Mouse (Mus musculus): ENCODE measurements at regions not wholly inside any gene's neighbourhood (a gene's known extent, or its start where the extent isn't known, plus 50 kb on each side); places are given as distances from the start of the nearest gene placed in this dataset.

DNA sequence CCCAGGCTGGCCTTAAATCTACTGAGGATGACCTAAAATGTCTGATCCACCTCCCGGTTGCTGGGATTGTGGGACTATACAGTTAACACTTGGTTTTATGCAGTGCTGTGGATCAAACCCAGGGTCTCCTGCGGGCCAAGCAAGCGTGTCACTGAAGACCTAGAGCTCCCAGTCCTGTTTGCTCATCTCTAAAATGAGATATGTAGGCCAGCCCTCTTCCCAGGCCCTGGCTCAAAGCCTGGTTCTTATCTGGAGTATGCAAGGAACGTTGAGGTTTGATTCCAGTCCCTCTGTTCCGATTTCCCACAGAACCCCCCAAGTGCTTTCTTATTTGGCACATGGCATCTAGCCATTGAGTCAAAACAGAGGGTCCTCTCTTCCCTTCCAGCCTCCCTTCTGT lies 115.5 kb upstream of the Parp11 start:
- TF ChIP-seq CTCF (IDR thresholded peaks at IDR 0.05; ENCODE audit: borderline replicate concordance, insufficient read depth, low read depth, low read length): no peak
- no peak for TF ChIP-seq POLR2A (IDR thresholded peaks at IDR 0.05; ENCODE audit: borderline replicate concordance, insufficient read depth, low read length)
